Mouse (Mus musculus): ENCODE measurements around the gene Atp8a2.

GRCm38 (mm10) chr14:59883517-59884069 lies 313.4 kb downstream of the Atp8a2 start:
- TF ChIP-seq CTCF (IDR thresholded peaks at IDR 0.05; ENCODE audit: extremely low read depth, insufficient read depth, low read length) (no peak), POLR2A (IDR thresholded peaks at IDR 0.05; ENCODE audit: extremely low read depth, insufficient read depth, low read length) (no peak)
